Mouse (Mus musculus) midbrain, embryonic 15.5 days (tissue): ENCODE data around the gene Hist4h4. TPM values are rescaled to one million over a fixed set of nuclear protein-coding genes. Genes with fewer than 3 reads are reported as not detected.
A peak's percentile ranks its signal among the peaks of the same experiment; 100 is the strongest.

Source experiments
- ATAC-seq: fragments of 200-750 bp; cut with Nextera tagmentation; replicated peaks from 2 replicates; pipeline ENCODE4 v1.8.0; 2017; ENCODE audit warnings: moderate TSS enrichment
- H3K27ac ChIP-seq: fragments of 300-500 bp; sonication (generic); 2 replicates; pipeline ENCODE4 v1.5.1; 2015; ENCODE audit warnings: mild to moderate bottlenecking, inconsistent platforms
- H3K27me3 ChIP-seq: fragments of 300-500 bp; sonication (generic); replicated peaks from 2 replicates; pipeline ENCODE4 v1.6.1; 2015; ENCODE audit warnings: inconsistent platforms
- H3K36me3 ChIP-seq: fragments of 300-500 bp; sonication (generic); replicated peaks from 2 replicates; pipeline ENCODE4 v1.6.1; 2015; ENCODE audit warnings: inconsistent platforms
- H3K4me1 ChIP-seq: fragments of 300-500 bp; sonication (generic); 2 replicates; pipeline ENCODE4 v1.6.1; 2015; ENCODE audit warnings: inconsistent platforms
- H3K4me2 ChIP-seq: fragments of 300-500 bp; sonication (generic); 2 replicates; pipeline ENCODE4 v1.6.1; 2015; ENCODE audit warnings: inconsistent platforms, mild to moderate bottlenecking, moderate library complexity
- H3K4me3 ChIP-seq: fragments of 300-500 bp; sonication (generic); 2 replicates; pipeline ENCODE4 v1.5.1; 2015; ENCODE audit warnings: mild to moderate bottlenecking, inconsistent platforms
- H3K9ac ChIP-seq: fragments of 300-500 bp; sonication (generic); 2 replicates; pipeline ENCODE4 v1.6.1; 2015; ENCODE audit warnings: mild to moderate bottlenecking, inconsistent platforms
- H3K9me3 ChIP-seq: fragments of 300-500 bp; sonication (generic); 2 replicates; pipeline ENCODE4 v1.6.1; 2016; ENCODE audit warnings: inconsistent platforms
- WGBS: fragments of 180-500 bp; shearing (Covaris S2); methylation state at CpG from one replicate; pipeline ENCODE4 v1.1.7; 2015; ENCODE audit warnings: mixed read lengths; 5-methylcytosine and 5-hydroxymethylcytosine counted together
- polyA plus RNA-seq: library from polyadenylated mRNA; unstranded; fragments of >200 nt; fragmentation: Nextera tagmentation; extraction: Ambion mirVana; gene quantifications from 2 replicates; pipeline ENCODE4 v1.2.1, GENCODE M21; 2015

Hist4h4 gene
- 0.77 and 0.87 TPM in 2 replicates for polyA plus RNA-seq

DNA sequence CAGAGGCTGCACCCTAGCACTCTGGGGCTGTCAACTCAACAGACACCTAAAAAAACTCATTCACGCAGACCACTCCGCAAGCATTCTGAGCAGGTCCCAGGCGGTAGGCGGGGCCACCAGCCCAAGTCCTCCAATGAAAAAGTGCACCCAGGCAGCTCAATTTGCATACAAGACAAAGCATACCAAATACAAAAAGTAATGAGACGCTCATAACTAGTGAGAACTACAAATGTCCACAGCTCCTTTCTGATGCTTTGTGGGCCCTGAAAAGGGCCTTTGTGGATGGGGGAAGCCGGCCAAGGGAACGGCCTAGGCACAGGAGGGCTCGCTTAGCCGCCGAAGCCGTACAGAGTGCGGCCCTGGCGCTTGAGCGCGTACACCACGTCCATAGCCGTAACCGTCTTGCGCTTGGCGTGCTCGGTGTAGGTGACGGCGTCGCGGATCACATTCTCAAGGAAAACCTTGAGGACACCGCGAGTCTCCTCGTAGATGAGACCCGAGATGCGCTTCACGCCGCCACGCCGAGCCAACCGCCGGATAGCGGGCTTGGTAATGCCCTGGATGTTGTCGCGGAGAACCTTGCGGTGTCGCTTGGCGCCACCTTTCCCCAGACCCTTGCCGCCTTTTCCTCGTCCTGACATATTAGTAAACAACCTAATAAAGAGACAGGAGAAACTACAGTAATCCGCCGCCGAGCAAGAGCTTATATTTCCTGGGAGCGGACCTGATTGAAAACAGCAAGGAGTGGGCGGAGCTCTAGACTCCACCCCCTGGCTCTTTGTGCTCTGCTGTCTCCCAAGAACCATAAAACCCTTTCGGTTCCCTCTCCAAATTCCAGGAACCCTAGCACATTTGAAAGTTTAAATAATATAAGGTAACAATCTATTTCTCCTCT is at the start of gene Hist4h4:
Gene Hist4h4 (minus strand): TSS at position 677 of the 895 bp plus-strand sequence.
- peak within 1 kb of the TSS; percentile 100 for H3K27ac ChIP-seq
- H3K4me1 ChIP-seq, result peaks cover 31% of the 10 kb centered on the region
- WGBS, result under 1% methylated on average over 50 of the region's 50 CpGs
- H3K9ac ChIP-seq, result peak within 1 kb of the TSS; percentile 96
- H3K36me3 ChIP-seq, result no peaks in the 10 kb centered on the region
- H3K4me2 ChIP-seq, result peak within 1 kb of the TSS; percentile 85
- no peaks in the 10 kb centered on the region for H3K27me3 ChIP-seq
- no peaks in the 10 kb centered on the region for H3K9me3 ChIP-seq
- H3K4me3 ChIP-seq, result peak within 1 kb of the TSS; percentile 85
- peak; percentile 82 for ATAC-seq

DNA sequence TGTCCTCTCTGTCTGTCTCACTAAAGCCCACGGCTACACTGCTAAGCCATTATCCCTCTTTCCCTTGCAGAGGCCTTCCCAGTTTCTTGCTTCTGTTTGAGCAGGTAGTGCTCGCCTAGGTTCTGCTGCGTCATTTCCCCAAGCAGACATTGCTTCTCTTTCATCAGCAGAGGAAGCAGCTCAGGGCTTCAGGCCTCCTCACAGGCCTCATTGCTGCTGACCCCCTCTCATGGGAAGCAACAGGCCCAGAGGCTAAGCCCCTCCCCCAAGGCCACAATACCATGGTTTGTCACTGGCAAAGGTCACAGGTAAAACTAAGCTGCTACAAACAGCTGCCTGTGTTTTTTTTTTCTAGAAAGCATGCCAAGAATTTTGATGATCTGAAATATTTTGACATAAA is 48.5 kb upstream of the Hist4h4 start:
- ATAC-seq, result no peak
- no peak overlapping the region for H3K9ac ChIP-seq
- 57% methylated on average over 3 of the region's 3 CpGs for WGBS
- H3K27me3 ChIP-seq, result no peaks in the 10 kb centered on the region
- peaks cover 3% of the 10 kb centered on the region; the same call in 1 of the 2 replicates for H3K4me1 ChIP-seq
- H3K36me3 ChIP-seq, result no peaks in the 10 kb centered on the region
- H3K4me3 ChIP-seq, result no peak overlapping the region
- no peak overlapping the region for H3K4me2 ChIP-seq
- H3K27ac ChIP-seq, result peak overlapping the region; percentile 51
- no peaks in the 10 kb centered on the region for H3K9me3 ChIP-seq

DNA sequence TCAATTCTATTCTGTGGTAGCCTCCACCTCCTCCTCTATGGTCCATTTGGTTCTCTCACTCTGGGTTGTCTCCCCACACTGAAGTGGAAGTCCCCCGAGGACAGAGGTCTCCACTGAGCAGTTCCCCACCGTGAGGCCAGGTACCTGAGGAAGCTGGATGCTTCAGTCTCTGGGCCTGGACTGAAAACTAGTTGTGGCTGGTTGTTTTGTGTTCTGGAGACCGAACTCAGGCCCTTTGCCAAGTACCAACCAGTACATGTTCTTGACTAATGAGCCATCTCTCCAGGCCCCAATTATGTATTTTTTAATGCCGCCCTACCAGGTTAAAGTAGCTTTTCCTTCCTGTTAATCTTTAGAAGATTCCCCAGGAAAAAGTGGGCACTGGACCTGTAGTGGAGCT is 48.1 kb upstream of the Hist4h4 start:
- ATAC-seq, result no peak
- Histone ChIP-seq H3K4me3 (no peak overlapping the region), H3K4me1 (peaks cover 3% of the 10 kb centered on the region; the same call in 1 of the 2 replicates), H3K9ac (no peak overlapping the region), H3K36me3 (no peaks in the 10 kb centered on the region), H3K27ac (peak overlapping the region; percentile 51), H3K4me2 (no peak overlapping the region), H3K27me3 (no peaks in the 10 kb centered on the region), H3K9me3 (no peaks in the 10 kb centered on the region)
- WGBS, result 88% methylated on average over 4 of the region's 4 CpGs

DNA sequence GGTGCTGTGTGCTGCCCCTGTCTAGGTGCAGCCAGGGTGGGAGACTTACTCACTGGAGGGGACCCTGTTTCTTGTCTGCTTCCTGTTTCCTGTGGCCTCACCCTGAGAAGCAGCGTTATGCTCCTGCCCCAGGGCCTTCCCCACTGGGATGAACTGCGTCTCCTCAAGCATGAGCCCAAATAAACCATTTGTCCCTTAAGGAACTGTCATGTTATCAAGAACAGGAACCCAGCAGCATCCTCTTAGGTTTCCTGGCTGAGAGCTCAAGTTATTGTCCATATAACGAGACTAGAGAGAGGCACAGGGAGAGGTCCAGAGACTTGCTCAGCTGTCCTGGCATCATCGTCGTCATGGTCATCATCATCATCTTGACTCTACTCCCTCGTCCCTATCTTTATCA is 46.1 kb upstream of the Hist4h4 start:
- H3K9ac ChIP-seq, result no peak overlapping the region
- ATAC-seq, result no peak
- peaks cover 3% of the 10 kb centered on the region; the same call in 1 of the 2 replicates for H3K4me1 ChIP-seq
- H3K27me3 ChIP-seq, result no peaks in the 10 kb centered on the region
- no peaks in the 10 kb centered on the region for H3K9me3 ChIP-seq
- H3K36me3 ChIP-seq, result no peaks in the 10 kb centered on the region
- H3K4me2 ChIP-seq, result no peak overlapping the region
- WGBS, result 80% methylated on average over 6 of the region's 6 CpGs
- H3K4me3 ChIP-seq, result no peak overlapping the region
- H3K27ac ChIP-seq, result no peak overlapping the region

DNA sequence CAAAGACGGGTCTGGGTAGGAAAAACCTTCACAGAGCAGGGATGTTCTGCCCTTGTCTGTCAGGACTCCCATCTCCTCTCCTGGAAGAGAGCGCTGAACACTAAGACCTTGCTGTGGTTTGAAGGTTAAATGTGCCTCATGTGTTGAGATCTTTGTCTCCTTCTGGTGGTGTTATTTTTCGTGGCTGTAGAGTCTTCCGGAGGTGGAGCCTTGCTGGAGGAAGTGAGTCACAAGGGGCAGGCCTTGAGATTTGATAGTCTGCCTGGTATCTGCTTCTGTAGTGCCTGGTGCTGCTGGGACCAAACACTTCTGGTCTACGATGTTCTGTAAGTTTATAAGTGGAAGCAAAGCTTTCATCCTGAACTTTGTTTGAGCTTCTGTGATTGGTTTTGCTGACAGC is 44.8 kb upstream of the Hist4h4 start:
- Histone ChIP-seq H3K9ac (no peak overlapping the region), H3K4me2 (no peak overlapping the region), H3K4me1 (peaks cover 3% of the 10 kb centered on the region; the same call in 1 of the 2 replicates), H3K9me3 (no peaks in the 10 kb centered on the region), H3K27me3 (no peaks in the 10 kb centered on the region), H3K4me3 (no peak overlapping the region), H3K27ac (no peak overlapping the region), H3K36me3 (no peaks in the 10 kb centered on the region)
- no peak for ATAC-seq
- WGBS, result 87% methylated on average over 5 of the region's 5 CpGs

DNA sequence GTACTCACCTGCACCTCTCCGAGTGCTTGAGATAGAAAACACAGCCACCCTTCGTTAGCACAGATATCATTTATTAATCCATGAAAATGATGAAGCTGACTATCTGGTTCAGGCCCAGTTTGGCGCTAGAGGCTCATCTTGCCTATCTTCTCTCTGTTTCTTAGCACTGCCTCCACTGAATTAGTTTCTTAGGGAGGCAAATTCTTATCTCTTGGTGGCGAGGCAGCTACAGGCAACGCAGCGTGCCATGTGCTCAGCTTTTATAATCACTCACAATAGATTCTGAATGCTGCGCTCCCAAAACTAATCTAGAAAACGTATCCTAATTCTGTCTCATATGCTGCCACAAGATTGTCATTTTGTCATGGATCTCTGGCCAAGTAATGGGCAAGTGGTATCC is 44.2 kb upstream of the Hist4h4 start:
- Histone ChIP-seq H3K4me2 (no peak overlapping the region), H3K36me3 (no peaks in the 10 kb centered on the region), H3K9ac (no peak overlapping the region), H3K27me3 (no peaks in the 10 kb centered on the region), H3K9me3 (no peaks in the 10 kb centered on the region), H3K4me1 (peaks cover 3% of the 10 kb centered on the region; the same call in 1 of the 2 replicates), H3K27ac (no peak overlapping the region), H3K4me3 (no peak overlapping the region)
- no peak for ATAC-seq
- 81% methylated on average over 8 of the region's 8 CpGs for WGBS

DNA sequence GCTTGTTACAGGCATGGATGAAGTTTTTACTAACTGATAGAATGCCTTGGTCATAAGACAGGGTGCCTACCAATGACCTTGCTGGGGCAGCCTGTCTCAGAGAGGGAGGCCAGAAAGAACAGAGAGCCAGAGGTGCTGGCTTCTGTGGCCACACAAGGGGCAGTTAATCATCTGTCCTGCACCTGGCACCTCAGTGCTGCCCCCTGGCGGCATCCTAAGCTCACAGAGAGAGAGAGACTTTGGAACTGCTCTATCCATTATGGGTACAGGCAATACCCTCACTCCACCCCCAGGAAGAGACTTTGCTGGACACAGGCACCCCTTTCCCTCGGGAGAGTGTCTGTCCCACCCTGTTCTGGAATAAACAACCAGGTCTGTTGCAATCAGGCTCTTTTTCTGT is 43.6 kb upstream of the Hist4h4 start:
- Histone ChIP-seq H3K4me3 (no peak overlapping the region), H3K9me3 (no peaks in the 10 kb centered on the region), H3K27me3 (no peaks in the 10 kb centered on the region), H3K4me2 (no peak overlapping the region), H3K36me3 (no peaks in the 10 kb centered on the region), H3K9ac (no peak overlapping the region), H3K4me1 (peaks cover 2% of the 10 kb centered on the region; the same call in 1 of the 2 replicates), H3K27ac (no peak overlapping the region)
- no peak for ATAC-seq
- 18% methylated on average over 2 of the region's 2 CpGs for WGBS

DNA sequence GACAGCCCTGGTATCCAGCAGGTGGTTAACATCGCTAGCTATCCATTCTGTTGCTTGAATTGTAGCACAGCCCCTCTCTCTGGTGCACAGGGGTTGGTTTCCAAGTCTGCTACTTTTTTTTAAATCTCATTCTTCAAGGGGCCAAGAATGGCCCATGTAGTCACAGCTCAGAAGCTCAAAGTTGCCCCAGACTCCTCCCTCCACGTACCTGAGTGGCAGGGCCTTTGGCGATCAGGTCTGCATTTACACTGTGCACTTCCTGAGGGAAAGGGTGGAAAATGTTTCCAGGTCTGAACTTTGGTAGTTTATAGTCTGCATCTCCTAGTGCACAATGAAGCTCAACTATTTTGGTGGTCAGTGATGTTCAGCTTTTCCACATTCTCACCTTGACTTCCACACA is 43.1 kb upstream of the Hist4h4 start:
- Histone ChIP-seq H3K27ac (no peak overlapping the region), H3K4me1 (no peaks in the 10 kb centered on the region), H3K4me3 (no peak overlapping the region), H3K9ac (no peak overlapping the region), H3K27me3 (no peaks in the 10 kb centered on the region), H3K36me3 (no peaks in the 10 kb centered on the region), H3K9me3 (no peaks in the 10 kb centered on the region), H3K4me2 (no peak overlapping the region)
- WGBS, result 96% methylated on average over 3 of the region's 3 CpGs
- ATAC-seq, result no peak

DNA sequence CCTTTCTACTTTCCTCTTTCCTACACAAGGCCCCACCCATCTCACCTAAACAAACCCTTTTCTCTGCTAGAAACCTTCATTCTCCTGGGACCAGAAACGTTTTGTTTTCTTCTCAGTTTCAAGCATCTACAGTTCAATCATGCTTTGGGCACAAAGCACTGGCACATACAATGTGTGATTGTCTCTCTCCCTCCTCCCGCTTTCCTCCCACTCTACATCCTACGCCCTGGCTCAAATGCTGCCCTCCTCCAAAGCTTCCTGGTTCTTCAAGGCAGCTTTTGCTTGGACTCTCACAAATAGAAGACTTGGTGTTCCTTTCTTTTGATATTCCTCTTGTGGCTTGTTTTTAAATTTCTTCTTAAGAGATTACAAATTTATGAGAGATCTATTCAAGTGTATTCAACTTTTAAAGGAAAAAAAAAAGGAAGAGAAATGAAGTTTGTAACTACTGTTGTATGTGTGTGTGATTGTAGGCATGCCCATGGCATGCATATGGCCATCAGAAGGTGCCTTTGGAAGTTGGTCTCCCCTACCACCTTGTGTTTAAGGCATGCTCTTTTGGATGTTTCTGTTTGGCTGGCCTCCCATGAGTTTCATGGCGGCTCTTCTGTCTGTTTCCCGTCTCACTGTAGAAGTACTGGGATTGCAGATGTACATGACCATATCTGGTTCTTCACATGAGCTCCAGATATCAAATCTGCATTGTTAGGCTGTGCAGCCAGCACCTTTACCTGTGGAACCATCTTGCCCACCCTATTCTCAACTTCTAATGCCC is 41.7 kb upstream of the Hist4h4 start:
- 79% methylated on average over 5 of the region's 5 CpGs for WGBS

DNA sequence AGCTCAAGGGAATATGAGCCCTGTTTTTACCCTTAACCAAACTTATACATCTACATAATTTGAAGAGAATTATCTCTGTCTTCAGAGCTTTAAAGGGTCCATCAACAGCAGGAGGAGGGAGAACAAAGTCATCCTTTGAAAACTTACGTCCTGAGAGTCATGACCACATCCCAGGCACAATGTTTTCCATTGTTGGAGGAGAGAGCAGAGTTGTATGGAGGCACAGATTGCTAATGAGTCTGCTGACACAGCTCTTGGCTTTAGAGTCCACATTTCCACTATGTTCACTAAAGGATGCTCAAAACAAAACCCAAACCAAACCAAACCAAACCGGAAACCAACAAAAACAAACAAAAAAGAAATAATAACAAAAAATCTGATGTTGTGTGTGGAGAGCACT is 40.7 kb upstream of the Hist4h4 start:
- Histone ChIP-seq H3K27ac (no peak overlapping the region), H3K4me2 (no peak overlapping the region), H3K4me1 (no peaks in the 10 kb centered on the region), H3K36me3 (no peaks in the 10 kb centered on the region), H3K9me3 (no peaks in the 10 kb centered on the region), H3K4me3 (no peak overlapping the region), H3K9ac (no peak overlapping the region), H3K27me3 (no peaks in the 10 kb centered on the region)
- 63% methylated on average over 2 of the region's 2 CpGs for WGBS
- ATAC-seq, result no peak

More for the DNA sequence above, 41.7 kb upstream of the Hist4h4 start:
- Histone ChIP-seq H3K4me3 (no peak overlapping the region), H3K9ac (no peak overlapping the region), H3K4me2 (no peak overlapping the region), H3K27ac (no peak overlapping the region), H3K36me3 (no peaks in the 10 kb centered on the region), H3K4me1 (no peaks in the 10 kb centered on the region), H3K9me3 (no peaks in the 10 kb centered on the region), H3K27me3 (no peaks in the 10 kb centered on the region)
- no peak for ATAC-seq

DNA sequence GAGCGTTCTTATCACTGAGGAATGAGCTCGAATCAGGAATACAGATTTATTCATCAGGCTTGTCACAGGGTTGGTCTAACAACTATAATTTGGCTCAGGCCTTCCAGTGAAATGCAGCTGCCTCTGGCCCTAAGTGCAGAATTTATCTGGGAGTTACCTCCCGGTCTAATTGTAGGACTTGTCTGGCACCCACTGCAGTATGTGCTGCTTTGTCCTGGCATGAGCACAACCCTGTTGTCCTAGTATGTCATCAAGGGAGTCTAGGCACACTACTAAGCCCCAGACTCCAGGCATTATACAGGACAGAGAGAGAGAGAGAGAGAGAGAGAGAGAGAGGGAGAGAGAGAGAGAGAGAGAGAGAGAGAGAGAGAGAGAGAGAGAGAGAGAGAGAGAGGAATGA is 33.1 kb upstream of the Hist4h4 start:
- no peak overlapping the region for H3K9ac ChIP-seq
- no peaks in the 10 kb centered on the region for H3K27me3 ChIP-seq
- no peak for ATAC-seq
- no peaks in the 10 kb centered on the region for H3K4me1 ChIP-seq
- 86% methylated on average over 3 of the region's 3 CpGs for WGBS
- H3K4me3 ChIP-seq, result no peak overlapping the region
- H3K27ac ChIP-seq, result no peak overlapping the region
- H3K9me3 ChIP-seq, result no peaks in the 10 kb centered on the region
- H3K4me2 ChIP-seq, result no peak overlapping the region
- H3K36me3 ChIP-seq, result no peaks in the 10 kb centered on the region

DNA sequence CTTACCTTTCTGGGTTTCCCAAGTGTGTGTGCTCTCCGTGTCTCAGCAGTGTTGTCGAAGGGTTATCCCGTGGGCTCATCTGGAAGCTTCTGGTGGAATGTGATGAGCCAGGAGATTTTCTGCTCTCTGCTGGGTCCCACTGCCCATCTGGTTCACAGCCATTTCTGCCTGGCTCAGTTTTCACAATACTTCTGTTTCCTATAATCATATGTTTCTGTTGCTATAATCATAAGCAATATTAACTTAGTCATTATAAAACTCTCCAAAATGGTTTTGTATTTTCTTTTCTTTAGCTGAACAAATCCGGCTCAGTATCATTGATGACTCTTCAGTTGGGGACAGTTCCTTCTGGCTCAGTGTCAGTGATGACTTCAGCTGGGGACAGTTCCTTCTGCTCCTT is 31.1 kb upstream of the Hist4h4 start, which contains the start of gene Smco3:
Gene Smco3 (minus strand): TSS at position 101 of the 400 bp plus-strand sequence.
- no peaks in the 10 kb centered on the region for H3K9me3 ChIP-seq
- H3K9ac ChIP-seq, result no peak within 1 kb of the TSS
- ATAC-seq, result no peak
- H3K4me2 ChIP-seq, result no peak within 1 kb of the TSS
- peaks cover 9% of the 10 kb centered on the region for H3K27me3 ChIP-seq
- 51% methylated on average over 4 of the region's 4 CpGs for WGBS
- H3K36me3 ChIP-seq, result no peaks in the 10 kb centered on the region
- H3K27ac ChIP-seq, result no peak within 1 kb of the TSS
- no peaks in the 10 kb centered on the region for H3K4me1 ChIP-seq
- H3K4me3 ChIP-seq, result no peak within 1 kb of the TSS
